Mouse (Mus musculus) left cerebral cortex, adult 18-20 months (tissue): ENCODE measurements at regions not wholly inside any gene's neighbourhood (a gene's known extent, or its start where the extent isn't known, plus 50 kb on each side); places are given as distances from the start of the nearest gene placed in this dataset.

Source experiments
- DNase-seq, 2 experiments: peaks; one replicate each; pipeline ENCODE4 v3.0.0; 2021 to 2022; ENCODE audit warnings: low spot score in 2 of 2, mixed read lengths in 1 of 2

DNA sequence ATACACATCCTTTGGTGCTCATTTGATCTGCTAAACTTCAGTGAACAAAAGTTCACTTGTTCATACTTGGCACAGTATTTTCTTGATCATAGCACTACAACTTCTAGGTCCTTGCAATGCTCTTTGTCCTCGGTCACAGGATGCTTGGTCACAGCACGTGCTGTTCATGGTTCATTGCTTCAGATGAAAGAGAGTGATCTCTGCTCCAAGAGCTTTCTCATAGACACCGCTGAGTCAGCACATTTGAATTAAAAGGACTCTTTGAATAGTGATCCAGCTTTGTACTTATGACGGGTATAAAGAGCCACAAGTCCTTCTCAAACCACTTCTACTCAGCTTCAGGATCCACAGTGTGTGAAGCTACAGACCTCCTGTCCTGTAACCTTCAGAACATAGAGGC, 649.3 kb upstream of the Arrdc4 start:
- no peak for DNase-seq

DNA sequence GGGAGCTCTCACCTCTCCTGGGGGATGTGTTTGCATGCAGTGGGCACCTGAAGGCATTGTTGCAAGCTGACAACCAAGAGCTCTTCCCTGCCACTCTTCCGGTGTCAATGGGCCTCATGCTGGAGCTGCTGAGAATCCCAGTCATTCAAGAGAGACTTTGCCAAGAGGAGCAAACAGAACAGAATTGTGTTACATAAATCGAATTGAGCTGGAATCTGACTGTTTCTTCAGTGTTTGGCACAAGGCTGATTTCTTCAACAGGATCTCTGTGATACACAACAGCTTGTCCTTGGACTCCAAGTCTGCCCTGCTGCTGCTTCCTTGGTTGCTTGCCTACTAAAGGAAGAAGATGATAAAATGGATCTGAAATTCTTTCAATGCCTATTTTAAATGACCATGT, 647.8 kb upstream of the Arrdc4 start:
- peak in 1 of 2 experiments; percentile 1 for DNase-seq
